Mouse (Mus musculus) adrenal gland, postnatal 25 days (tissue): ENCODE data around the gene Gm21828. TPM values are rescaled to one million over a fixed set of nuclear protein-coding genes. Genes with fewer than 3 reads are reported as not detected.
"Not testable (repeated sequence)": the region's sequence is repeated elsewhere in the genome, so short reads cannot be mapped to it uniquely, and the experiment has no call there.

Source experiments
- DNase-seq: peaks from one replicate; pipeline ENCODE4 v3.0.0; 2021; ENCODE audit warnings: mixed read lengths
- long read RNA-seq: library from polyadenylated mRNA; stranded (forward); transcript quantifications from one replicate; pipeline ENCODE4 v2.0.0, GENCODE M21; 2021
- total RNA-seq: library from RNA; stranded (reverse); gene quantifications from 2 replicates; pipeline ENCODE4 v1.2.3, GENCODE M21; 2021

Gm21828 gene
- not detected in 2 replicates for total RNA-seq
- long read RNA-seq: 0 reads

DNA sequence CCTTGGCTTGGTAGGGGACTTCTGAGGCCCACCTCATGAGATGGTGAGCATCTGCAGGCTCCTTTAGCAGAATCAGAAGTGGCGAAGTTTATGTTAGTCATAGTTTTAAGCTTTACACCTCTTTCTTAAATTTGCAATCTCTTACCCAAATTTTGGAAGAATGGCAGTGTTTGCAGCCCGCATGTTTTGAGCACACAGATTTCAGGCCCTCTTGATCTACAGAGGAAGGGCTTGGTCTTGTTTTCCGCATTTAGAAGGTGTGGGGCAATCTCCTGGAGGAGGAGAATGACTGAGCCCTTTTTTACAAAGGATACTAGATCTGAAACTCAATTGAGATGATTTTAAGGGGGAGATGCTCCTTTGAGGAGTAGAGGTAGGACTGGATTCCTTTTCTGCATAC, at the start of gene Gm21828:
Gm21828 (minus strand) TSS at position 101 of the 400 bp plus-strand sequence.
- not testable (repeated sequence) for DNase-seq

DNA sequence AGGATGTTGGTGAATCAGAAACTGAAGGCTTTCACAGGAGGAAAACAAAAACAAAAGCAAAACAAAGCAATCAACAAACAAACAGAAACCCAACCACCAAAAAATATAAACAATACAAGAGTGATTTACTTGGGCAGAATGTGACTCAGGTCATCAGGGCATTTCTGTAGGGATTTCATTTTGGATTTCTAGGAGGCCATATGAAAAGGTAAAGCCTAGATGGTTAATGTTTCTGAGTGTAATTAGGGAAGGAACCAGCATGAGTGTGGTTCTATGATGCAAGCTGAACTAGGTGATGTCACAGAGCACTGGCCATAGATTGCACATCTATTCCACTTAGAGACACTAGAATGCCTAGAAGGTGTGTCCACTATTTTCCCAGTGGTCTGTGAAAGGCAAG, 28.4 kb upstream of the Gm21828 start, which contains the start of the genes Gm21440 and Gm21454:
Gm21440 (plus strand) TSS at position 301 of the 400 bp plus-strand sequence.
Gm21454 (plus strand) TSS at position 352 of the 400 bp plus-strand sequence.
- DNase-seq: not testable (repeated sequence)

Other genes with a start within 250 kb of the Gm21828 start
- gene Gm20807, start 181.0 kb downstream of the Gm21828 start, total RNA-seq: not detected in 2 replicates
- not detected in 2 replicates for gene Gm21891, start 90.4 kb downstream of the Gm21828 start, total RNA-seq
- not detected in 2 replicates for gene Gm21425, start 62.0 kb downstream of the Gm21828 start, total RNA-seq
- not detected in 2 replicates for gene Gm21440, start 28.5 kb upstream of the Gm21828 start, total RNA-seq
- gene Gm21454, start 28.5 kb upstream of the Gm21828 start, total RNA-seq: not detected in 2 replicates
- gene Gm21725, start 125.1 kb upstream of the Gm21828 start, total RNA-seq: not detected in 2 replicates
- not detected in 2 replicates for gene Gm21866, start 241.7 kb upstream of the Gm21828 start, total RNA-seq